Mouse (Mus musculus) retina, postnatal 7 days (tissue): ENCODE measurements around the gene Prkch.

Source experiments
- DNase-seq: peaks from one replicate; pipeline ENCODE4 v3.0.0-alpha.2; 2012; ENCODE audit warnings: low read depth, low spot score

Prkch gene

DNA sequence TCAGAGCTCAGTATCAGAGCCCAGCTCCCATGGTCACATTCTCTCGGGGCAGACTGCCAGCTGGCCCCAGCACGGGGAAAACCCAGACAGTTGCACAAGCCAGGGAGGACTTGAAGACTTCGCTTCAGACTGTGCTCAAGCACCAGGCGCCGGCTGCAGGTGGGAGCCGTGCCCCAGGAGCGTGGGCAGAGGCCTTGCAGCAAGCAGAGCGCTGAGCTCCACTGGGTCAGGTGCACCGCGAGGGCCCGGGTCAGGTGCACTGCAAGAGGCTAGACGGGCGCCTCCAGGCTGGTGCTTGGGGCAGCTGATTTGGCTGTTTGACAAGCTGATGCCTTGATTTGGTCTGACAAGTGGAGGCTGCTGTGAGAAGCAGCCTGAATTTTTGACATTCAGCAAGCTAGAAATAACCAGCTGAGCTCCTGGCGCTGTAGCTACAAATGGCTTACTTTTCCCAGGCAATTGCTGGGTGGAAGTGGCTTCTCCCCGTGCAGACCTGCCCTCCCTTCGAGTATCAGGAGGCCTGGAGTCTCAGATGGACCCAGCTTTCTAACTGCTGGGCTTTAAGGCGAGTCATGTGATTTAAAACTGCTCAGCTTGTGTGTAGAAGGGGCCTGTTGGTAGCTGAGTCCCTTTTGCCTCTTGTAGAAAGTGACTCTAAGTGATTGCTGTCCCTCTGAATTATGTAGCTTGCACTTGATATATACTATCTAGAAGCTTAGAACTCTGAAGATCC lies 209.7 kb downstream of the Prkch start:
- peak; percentile 36 for DNase-seq

GRCm38 (mm10) chr12:73799671-73800070 lies 215.1 kb downstream of the Prkch start:
- DNase-seq = no peak

DNA sequence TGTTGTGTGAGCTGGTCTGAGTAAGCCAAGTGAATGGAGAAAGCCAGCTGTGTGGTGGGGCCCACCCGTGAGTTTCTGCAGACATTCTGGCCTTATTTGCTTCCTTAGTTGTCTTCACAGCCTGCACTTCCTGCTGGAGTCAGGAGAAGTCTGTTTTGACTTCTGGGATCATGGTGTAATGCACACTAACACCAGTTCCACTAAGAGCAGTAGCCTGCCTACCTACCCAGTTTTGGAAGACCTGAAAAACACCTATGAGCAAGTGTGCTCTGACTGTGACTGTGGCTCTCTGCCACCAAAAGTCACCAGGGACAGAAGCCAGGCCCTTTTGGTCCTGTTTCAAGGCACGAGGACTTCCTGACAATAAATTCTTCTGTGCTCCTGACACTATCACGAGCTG lies 216.3 kb downstream of the Prkch start:
- DNase-seq = no peak

DNA sequence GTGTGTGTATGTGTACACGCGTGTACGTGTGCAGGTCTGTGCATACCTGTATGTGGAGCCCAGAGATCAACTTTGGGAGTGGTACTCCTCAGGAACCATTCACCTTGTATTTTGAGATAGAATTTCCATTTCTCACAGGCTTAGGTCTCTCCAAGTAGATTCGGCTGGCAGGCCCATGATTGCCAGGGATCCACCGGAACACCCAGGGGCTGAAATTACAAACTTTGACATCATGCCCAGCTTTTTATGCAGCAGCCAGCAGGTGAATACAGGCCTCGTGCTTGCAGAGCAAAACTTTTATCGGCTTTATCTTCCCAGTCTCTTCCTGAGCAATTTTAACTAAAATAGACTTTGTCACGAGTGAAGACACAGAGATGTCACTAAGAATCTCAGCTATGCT lies 217.2 kb downstream of the Prkch start:
- DNase-seq = no peak

DNA sequence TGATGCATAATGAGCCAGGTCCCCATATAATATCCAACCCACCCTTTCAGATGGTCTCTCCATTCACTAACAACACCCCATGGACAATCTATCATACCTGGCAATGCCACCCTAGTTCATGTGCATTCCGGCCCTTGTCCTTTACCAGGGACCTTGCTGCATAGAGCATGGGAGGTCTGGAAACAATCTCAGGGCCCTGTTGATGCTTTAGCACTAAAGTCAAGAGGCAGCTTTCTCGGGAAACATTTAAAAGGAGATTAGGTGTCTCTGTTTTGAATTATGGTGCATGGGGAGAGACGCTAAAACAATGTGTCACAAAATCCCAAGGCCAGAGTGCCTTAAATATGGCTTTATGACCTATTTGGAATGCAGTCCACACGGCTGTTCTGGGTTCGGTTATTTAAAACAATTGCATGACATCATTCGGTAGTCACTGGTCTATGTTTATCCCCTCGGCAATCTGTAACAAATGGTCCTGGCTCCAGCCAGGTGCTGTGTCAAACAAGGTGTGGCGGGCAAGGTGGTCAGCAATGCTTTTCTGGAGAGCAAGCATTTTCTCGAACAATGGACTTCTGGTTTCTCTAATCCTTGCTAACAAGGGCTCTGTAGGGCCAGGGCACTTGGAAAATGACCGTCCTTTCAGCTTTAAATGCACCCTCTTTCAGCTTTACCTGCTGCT lies 217.9 kb downstream of the Prkch start:
- no peak for DNase-seq

- no peak for DNase-seq
These were observed 219.3 kb downstream of the Prkch start for GRCm38 (mm10) chr12:73803946-73804345.

DNA sequence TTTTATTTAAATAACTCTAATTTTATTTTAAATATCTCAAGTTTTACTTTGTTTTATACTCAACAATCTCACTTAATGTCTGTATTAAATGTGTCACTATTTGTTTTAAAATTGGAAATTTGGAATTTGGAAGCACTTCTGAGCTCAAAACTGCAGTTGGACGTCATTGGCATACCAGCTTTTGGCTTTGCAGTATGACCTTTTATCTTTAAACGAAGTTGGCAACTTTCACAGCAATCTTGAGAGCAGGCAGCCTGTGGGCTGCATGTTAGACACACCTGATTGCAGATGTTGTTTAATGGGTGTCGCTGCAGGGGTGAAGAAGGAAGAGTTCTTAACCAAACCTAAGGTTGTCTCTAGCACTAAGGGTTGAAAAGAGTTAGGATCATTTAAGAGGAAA lies 220.9 kb downstream of the Prkch start:
- no peak for DNase-seq

DNA sequence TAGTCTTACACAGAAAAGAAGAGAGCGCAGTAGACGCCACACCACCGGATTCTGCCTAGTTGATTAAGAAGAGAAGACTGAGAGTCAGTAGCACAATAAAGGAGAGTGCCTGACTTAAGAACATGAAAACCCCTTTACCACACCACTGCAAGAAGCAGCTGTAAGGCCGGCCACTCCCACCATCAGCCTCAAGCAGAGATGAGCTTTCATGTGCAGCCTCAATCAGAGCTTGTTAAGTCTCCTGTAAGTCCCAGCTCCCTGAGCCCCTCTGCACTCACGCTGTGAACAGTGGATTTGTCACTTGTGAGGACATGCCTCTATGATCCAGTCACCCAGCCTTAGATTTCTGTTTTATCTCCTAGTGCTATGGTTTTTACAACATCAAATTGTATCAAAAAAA lies 221.4 kb downstream of the Prkch start:
- no peak for DNase-seq

DNA sequence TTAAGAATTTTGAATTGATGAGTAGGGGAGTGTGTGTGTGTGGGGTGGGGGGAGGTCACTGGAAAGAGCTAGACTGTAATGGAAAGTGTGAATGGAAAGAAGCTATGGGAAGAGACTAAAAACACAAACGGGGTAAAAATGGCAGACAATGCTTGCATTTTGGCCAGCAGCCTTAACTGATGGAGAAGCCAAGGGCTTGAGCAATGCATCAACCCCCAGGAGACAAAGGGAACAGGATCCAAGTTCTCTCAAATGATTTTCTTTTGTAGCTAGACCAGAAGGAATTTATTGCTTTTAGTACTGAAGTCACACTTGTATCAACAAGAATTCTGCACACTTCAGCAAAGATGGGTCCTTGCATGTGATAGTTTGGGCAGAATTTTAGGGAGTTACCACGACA lies 222.6 kb downstream of the Prkch start:
- DNase-seq = no peak

DNA sequence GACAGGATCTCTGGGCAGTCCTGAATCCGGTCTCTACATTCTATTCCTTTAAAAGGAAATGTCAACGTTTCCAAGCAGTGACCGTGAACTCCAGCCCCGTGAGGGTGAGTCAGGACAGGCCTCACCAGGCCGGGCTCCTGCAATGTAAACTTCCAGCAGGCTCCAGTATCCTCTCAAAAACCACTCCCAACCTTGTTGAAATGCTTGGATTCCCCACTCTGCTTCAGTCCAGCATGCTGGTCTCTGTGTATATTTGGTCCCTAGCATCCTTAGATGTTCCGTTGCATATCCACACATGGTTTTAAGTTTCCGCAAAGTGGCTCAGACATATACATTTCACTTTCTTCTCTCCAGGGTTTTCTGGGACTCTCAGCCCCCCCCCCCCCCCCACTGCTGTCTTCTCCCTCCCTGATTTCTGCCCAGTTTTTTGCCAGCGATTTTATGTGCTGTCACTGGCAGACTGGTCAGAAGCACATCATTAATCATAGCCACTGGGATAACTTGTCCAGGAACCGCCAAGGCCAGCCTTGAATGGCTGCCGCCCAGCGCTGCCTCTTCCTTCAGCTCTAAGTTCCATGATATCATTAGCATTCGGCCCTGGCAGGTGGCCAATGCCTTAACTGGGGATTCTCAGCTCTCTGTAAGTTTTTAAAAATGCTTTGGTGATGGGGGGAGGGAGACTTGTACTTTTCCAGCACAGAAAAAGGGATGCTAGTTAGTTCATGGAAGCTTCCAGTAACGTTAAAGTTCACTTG lies 225.6 kb downstream of the Prkch start:
- no peak for DNase-seq

DNA sequence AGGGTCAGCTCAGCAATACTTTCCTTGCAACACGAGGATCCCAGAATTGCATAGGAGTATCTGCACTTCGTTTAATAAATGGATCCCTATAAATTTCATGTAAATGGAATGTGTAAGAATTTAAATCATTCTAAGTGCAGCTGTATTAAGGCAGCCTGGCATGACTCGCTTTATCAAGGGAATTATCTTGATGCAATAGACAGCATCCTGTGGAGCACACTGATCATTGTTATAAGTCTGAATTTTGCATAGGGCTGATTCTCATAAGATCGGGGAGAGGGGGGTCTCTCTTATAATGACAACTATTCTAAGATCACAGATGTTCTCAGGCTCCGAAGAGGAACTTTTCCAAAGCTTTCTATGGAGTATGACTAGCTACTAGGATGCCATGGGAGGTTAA lies 226.3 kb downstream of the Prkch start:
- no peak for DNase-seq

GRCm38 (mm10) chr12:73812198-73812597 lies 227.6 kb downstream of the Prkch start:
- no peak for DNase-seq

- DNase-seq = no peak
These were observed 228.7 kb downstream of the Prkch start for GRCm38 (mm10) chr12:73813016-73813900.

DNA sequence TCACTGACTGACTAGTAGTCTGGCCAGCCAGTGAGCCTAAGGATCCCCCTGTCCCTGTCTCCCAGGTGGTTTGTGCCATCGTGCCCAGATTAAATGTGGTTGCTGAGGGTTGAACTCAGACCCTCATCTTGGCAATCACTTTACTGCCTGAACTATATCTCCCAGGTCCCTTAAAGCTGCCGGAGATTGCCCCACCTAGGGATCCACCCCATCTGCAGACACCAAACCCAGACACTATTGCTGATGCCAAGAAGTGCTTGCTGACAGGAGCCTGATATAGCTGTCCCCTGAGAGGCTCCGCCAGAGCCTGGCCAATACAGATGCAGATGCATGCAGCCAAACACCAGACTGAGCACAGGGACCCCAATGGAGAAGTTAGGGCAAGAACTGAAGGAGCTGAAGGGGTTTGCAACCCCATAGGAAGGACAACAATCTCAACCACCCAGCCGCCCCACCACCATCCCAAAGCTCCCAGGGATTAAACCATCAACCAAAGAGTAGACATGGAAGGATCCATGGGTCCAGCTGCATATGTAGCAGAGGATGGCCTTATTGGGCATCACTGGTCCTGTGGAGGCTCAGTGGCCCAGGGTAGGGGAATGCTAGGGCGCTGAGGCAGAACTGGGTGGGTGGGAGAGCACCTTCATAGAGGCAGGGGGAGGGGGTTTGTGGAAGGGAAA lies 229.6 kb downstream of the Prkch start:
- DNase-seq = no peak

DNA sequence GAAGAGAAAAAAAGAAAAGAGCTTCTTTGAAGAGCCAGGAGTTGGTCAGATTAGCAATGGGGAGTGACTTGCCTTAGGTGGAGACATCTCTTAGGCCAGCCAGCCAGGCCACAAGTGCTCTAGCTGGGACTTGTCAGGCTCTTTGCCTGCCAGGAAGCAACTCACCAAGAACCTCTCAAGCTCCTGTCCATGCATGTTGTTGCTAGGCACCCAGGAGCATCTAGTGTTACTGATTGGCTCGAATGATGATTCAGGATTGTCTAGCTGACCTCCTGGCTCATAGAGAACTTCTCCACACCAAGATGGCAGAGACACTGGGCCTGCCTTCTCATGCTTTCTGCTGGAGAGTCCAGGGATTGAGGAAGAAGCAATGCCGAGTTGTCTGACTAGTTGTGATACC lies 230.3 kb downstream of the Prkch start:
- no peak for DNase-seq

- no peak for DNase-seq
These were observed 230.9 kb downstream of the Prkch start for GRCm38 (mm10) chr12:73815463-73815862.

GRCm38 (mm10) chr12:73815892-73816291 lies 231.3 kb downstream of the Prkch start:
- DNase-seq = no peak

GRCm38 (mm10) chr12:73816866-73817265 lies 232.3 kb downstream of the Prkch start:
- no peak for DNase-seq

DNA sequence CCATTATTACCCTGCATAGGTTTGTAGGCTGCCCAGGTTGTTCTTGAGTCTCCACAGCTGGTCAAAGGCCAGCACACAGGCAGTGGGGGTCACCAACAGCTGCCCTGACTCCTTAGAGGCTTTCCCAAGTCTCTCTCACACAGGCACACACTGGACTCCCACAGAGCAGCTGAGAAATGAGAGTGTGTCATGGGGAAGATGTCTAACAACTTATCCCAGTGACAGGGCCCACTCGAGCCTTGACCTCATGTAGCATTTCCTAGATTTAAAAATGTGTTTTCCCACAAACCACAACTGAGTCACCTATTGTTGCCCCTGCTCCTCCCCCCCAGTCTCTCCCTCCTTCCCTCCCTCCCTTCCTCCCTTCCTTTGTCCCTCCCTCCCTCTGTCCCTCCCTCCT lies 234.2 kb downstream of the Prkch start:
- no peak for DNase-seq

- no peak for DNase-seq
These were observed 236.6 kb downstream of the Prkch start for GRCm38 (mm10) chr12:73821176-73821575.

DNA sequence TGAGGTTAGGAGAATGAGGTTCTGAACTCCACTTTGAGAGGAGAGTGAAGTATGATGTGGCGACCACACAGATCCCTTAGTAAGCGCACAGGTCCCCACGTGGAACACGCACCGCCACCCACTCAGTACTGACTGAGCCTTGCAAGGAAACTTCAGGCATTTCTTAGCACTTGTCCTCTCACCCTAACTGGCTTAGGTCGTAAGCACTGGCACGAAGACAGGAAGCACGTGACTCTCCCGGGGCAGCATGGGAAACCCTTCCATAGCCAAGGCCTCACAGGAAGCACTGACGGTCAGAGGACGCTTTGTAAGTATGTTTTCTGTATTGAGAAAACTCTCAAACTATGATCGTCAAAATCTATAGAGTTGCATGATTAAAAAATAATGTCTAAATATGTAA lies 237.7 kb downstream of the Prkch start:
- DNase-seq = no peak
